Mouse (Mus musculus) megakaryocyte-erythroid progenitor cell, adult 5-6 weeks (primary cell): ENCODE results near the gene Cbx4. TPM values are rescaled to one million over a fixed set of nuclear protein-coding genes. Genes with fewer than 3 reads are reported as not detected.
A peak's percentile ranks its signal among the peaks of the same experiment; 100 is the strongest.

Source experiments
- ATAC-seq: replicated peaks from 2 replicates; pipeline ENCODE4 v1.8.0; 2016; ENCODE audit warnings: mild to moderate bottlenecking, inconsistent platforms; ENCODE audit not compliant: severe bottlenecking, poor library complexity, low FRiP score, low TSS enrichment
- total RNA-seq, 2 experiments: library from RNA; stranded (forward) in 1 of 2; stranded (reverse) in 1 of 2; fragments of 200-1000, 215-1000 nt in 1 of 2; fragments of >200 nt in 1 of 2; fragmentation: Nextera tagmentation in 1 of 2; gene quantifications; 2 replicates each; pipeline ENCODE4 v1.2.3; 2014 to 2017

Gene Cbx4
- total RNA-seq, 2 experiments from 2014 or later = 3.9 to 5.2 TPM

GRCm38 (mm10) chr11:119072239-119072638 is 13.8 kb downstream of the Cbx4 start:
- ATAC-seq = no peak

GRCm38 (mm10) chr11:119066841-119067240 is 19.2 kb downstream of the Cbx4 start:
- no peak for ATAC-seq

DNA sequence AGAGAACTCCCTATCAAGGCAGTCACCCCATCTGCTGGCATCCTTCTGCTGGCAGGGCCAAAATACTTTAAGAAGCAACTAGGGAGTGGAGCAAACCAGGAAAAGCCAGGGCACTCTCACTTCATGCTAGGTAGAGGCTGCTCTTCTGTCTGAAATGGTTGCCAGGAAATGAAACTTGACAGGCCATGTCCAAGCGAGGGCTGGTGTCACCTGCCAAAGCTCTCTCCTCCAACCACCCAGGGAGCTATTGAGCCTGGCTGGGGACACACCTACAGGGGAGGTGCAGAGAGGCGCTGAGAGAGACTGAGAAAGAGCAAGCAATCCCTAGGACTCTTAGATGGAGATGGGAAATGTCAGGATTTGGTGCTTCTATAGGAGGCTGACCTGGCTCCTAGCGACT is 26.8 kb downstream of the Cbx4 start:
- no peak for ATAC-seq

GRCm38 (mm10) chr11:119058041-119058995 is 27.7 kb downstream of the Cbx4 start:
- ATAC-seq = no peak

GRCm38 (mm10) chr11:119057291-119057690 is 28.7 kb downstream of the Cbx4 start:
- no peak for ATAC-seq

DNA sequence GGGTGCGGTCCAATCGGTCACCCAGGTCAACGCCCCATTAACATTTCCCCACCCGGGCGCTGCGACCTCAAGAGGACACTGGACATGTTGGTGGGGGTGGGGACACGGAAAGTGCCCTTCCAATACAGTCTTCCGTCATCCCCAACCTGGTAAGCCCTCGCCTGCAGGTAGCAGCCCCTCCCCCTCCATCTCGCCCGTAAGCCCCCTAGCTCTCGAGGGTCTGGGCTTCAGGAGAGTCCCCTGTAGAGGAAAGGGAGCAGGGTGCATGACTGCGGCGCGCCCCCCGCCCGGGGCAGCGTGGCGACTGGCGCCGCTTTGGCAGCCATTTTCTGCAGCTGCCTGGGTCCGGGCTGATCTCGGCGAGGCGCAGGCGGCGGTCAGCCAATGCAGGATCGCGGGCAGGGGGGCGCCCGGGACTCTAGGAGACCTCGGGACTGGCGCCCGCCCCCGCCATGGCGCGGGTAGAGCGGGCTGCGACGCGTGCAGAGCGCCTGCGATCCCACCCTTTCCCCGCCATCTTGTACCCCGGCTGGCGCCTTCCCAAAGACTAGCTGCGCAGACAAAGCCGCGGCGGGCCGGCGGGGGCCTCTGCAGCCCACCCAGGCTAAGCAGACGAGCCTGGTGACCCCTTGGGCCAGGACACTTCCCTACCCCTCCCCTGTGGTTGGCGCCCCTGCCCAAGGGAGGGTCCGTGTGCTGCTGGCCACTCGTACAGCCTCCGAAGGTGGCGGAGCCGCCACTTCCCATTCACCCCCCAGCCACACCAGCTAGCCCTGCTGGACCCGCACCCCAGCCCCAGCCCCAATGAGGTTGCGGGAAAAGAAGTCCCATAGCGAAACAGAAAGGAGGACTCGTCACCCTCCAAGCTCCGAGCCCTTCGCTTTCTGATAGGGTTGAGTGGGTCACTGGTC is 29.5 kb downstream of the Cbx4 start:
- ATAC-seq = no peak

- ATAC-seq = no peak
Measured at GRCm38 (mm10) chr11:119055571-119056131, 30.4 kb downstream of the Cbx4 start.

GRCm38 (mm10) chr11:119054351-119055345 is 31.4 kb downstream of the Cbx4 start:
- no peak for ATAC-seq

GRCm38 (mm10) chr11:119053738-119054350 is 32.2 kb downstream of the Cbx4 start:
- no peak for ATAC-seq

- peak; percentile 90 for ATAC-seq
Measured at GRCm38 (mm10) chr11:119053257-119053670, 32.8 kb downstream of the Cbx4 start.

DNA sequence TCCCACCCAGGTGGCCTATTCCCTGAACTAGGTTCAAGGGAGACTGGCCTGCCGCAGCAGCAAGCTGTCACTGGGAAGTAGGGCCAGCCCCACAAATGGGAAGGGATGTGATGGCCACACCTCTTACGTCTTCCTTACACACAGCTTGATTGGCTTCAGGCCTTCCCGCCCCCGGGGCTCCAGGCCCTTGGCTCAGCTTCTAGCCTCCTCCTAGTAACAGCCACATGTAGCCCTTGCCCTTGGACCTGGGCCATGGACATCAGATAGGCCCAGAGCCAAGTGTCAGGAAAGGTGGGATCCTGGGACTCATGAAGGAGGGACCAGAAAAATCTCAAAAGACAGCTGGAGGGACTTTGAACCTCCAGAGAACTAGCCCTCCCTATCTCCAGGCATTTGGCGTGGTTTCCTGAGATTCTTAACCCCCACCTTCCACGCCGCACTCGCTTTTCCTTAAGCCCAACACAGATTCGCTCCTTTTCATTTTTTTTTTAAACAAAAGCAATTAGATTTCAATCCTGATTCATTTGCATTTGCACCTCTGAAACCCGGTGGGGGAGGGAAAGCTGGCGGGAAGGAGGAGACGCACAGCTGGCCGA is 33.3 kb downstream of the Cbx4 start:
- no peak for ATAC-seq

- ATAC-seq = no peak
Measured at GRCm38 (mm10) chr11:119051927-119052660, 33.9 kb downstream of the Cbx4 start.

GRCm38 (mm10) chr11:119051426-119051825 is 34.6 kb downstream of the Cbx4 start:
- ATAC-seq = no peak

DNA sequence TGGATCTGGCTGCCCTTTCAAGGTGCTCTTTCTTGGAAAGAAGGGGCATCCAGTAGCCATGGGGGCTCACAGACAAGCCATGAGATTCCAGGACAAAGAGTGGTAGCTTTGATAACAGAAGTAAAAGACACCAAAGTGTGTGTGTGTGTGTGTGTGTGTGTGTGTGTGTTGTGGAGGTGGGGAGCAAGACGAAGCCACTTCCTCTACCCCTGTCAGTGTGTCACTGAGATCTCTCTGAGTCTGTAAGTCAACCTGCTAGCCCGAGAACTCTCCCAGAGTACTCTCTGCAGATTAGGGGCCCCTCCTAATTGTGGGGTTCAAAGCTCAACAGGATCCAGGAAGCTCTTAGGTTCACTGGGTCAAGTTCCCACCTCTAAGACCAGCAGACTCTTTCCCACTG is 35.7 kb downstream of the Cbx4 start:
- no peak for ATAC-seq

- 0 out of 2 replicates have a peak, but pooled peaks have one; percentile 23 for ATAC-seq
Measured at GRCm38 (mm10) chr11:119048133-119048510, 37.9 kb downstream of the Cbx4 start.

GRCm38 (mm10) chr11:119047261-119048132 is 38.5 kb downstream of the Cbx4 start:
- ATAC-seq = no peak
